Mouse (Mus musculus): ENCODE data around the gene Fndc3b. TPM values are rescaled to one million over a fixed set of nuclear protein-coding genes. Genes with fewer than 3 reads are reported as not detected.

Gene Fndc3b
- 11.8 TPM in 2 replicates for polyA plus RNA-seq (2015; fragmentation: Nextera tagmentation; extraction: Ambion mirVana)

DNA sequence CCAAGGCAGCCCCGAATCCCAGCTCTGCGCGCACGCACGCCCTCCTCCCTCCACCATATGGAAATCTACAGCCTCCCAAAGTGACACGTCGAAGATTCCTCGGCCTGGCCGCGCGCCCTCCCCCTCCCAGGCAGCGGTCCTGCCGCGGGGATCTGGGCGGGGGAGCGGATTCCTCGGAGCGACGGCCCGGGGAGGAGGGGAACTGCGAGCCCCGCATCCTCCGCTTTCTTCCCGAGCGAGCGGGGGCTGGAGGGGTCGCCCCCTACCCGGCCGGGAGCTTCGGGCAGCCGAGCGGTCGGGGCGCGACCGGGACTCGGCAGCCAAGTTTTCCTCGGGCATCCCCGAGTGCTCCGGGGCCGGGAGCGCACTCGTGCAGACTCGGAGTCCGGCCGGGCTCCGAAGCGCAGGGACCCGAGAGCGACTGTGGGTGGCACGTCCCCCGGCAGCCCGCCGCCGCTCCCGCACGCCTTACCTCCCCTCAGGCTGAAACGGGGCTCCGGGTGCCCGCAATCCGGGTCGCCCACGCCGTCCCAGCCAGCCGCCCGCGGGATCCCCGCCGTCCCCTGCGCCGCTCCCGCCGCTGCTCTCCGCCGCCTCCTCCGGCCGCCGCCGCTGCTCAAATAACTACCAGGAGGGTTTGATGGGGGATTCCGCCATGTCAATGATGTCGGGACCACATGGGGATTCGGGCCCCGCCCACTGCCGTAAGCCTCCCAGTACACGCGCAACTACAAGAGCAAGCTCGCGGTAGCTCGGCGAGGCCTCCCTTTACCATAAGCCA lies at the start of gene Fndc3b:
Gene Fndc3b (minus strand): TSS at position 660 of the 781 bp plus-strand sequence.
- Histone ChIP-seq H3K4me2 (replicated peaks; ENCODE audit: low read depth) (peak within 1 kb of the TSS; percentile 74), H3K27me3 (ENCODE audit: control insufficient read depth, insufficient read depth, low read length) (no peaks in the 10 kb centered on the region), H3K4me3 (ENCODE audit: low read depth, low read length) (peak within 1 kb of the TSS; percentile 94), H3K4me1 (replicated peaks; ENCODE audit: control insufficient read depth, insufficient read depth) (0 out of 2 replicates have a peak, but pooled peaks cover 5% of the 10 kb centered on the region), H3K9me3 (ENCODE audit: control insufficient read depth, low read length) (no peaks in the 10 kb centered on the region), H3K27ac (replicated peaks) (peak within 1 kb of the TSS; percentile 99), H3K36me3 (ENCODE audit: control insufficient read depth, insufficient read depth, low read length) (no peaks in the 10 kb centered on the region), H3K9ac (ENCODE audit: low read length) (peak within 1 kb of the TSS; percentile 94)
- ATAC-seq (ENCODE audit: low FRiP score, low TSS enrichment): peak; percentile 88
- peak; percentile 93 for DNase-seq (ENCODE audit: low spot score)
- TF ChIP-seq EP300 (optimal IDR thresholded peaks at IDR 0.05): no peak
- peak; percentile 48 for TF ChIP-seq CTCF (IDR thresholded peaks at IDR 0.05; ENCODE audit: low read depth)
- 0% methylated on average over 63 of the region's 90 CpGs for WGBS

DNA sequence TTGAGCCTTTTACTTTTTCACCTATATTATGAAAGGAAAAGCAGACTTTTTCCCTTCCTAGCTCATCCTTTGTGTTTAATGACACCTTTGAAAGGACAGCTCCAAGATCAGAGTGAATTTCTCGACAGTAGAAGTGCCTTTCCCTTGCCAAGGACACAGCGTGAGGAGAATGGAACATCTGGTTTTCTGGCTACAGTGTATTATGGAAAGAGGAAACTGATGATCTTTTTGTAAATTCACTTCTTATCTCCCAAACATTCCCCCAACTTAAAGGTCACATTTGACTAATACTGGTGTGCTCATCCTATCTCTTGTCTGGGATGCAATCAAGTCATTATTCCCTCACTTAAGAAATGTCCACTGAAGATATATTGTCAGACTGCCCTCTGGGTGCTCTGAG lies 49.2 kb upstream of the Fndc3b start:
- Histone ChIP-seq H3K27me3 (ENCODE audit: control insufficient read depth, insufficient read depth, low read length) (no peaks in the 10 kb centered on the region), H3K9ac (ENCODE audit: low read length) (no peak overlapping the region), H3K4me2 (replicated peaks; ENCODE audit: low read depth) (no peak overlapping the region), H3K4me1 (replicated peaks; ENCODE audit: control insufficient read depth, insufficient read depth) (no peaks in the 10 kb centered on the region), H3K4me3 (ENCODE audit: low read depth, low read length) (no peak overlapping the region), H3K27ac (replicated peaks) (no peak overlapping the region), H3K9me3 (ENCODE audit: control insufficient read depth, low read length) (no peaks in the 10 kb centered on the region), H3K36me3 (ENCODE audit: control insufficient read depth, insufficient read depth, low read length) (no peaks in the 10 kb centered on the region)
- ATAC-seq (ENCODE audit: low FRiP score, low TSS enrichment) (no peak), DNase-seq (ENCODE audit: low spot score) (no peak)
- 45% methylated on average over 2 of the region's 2 CpGs for WGBS
- TF ChIP-seq CTCF (IDR thresholded peaks at IDR 0.05; ENCODE audit: low read depth): no peak
- TF ChIP-seq EP300 (optimal IDR thresholded peaks at IDR 0.05): no peak

DNA sequence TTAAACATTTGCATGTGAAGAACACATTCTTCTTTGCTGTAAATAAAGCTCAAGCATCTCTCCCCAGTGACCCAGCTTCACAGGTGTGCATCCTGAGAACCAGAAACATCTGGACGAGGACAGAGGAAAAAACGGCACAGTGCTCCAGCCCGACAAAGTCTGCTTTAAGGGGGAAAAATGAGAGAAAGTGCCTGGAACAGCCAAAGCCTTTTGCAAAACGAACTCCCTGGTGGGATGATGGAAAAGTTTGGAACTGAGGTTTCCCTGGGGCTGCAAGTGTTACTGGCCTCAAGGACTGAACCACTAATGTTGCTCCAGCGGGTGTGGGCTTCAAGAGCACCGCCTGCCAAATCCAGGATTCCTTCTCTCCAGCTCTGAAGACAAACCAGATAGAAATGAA lies 47.9 kb upstream of the Fndc3b start:
- Histone ChIP-seq H3K36me3 (ENCODE audit: control insufficient read depth, insufficient read depth, low read length) (no peaks in the 10 kb centered on the region), H3K27ac (replicated peaks) (no peak overlapping the region), H3K9me3 (ENCODE audit: control insufficient read depth, low read length) (no peaks in the 10 kb centered on the region), H3K9ac (ENCODE audit: low read length) (no peak overlapping the region), H3K4me1 (replicated peaks; ENCODE audit: control insufficient read depth, insufficient read depth) (no peaks in the 10 kb centered on the region), H3K4me3 (ENCODE audit: low read depth, low read length) (no peak overlapping the region), H3K4me2 (replicated peaks; ENCODE audit: low read depth) (no peak overlapping the region), H3K27me3 (ENCODE audit: control insufficient read depth, insufficient read depth, low read length) (no peaks in the 10 kb centered on the region)
- no peak for DNase-seq (ENCODE audit: low spot score)
- ATAC-seq (ENCODE audit: low FRiP score, low TSS enrichment): no peak
- 36% methylated on average over 6 of the region's 6 CpGs for WGBS
- TF ChIP-seq CTCF (IDR thresholded peaks at IDR 0.05; ENCODE audit: low read depth) (no peak), EP300 (optimal IDR thresholded peaks at IDR 0.05) (no peak)

DNA sequence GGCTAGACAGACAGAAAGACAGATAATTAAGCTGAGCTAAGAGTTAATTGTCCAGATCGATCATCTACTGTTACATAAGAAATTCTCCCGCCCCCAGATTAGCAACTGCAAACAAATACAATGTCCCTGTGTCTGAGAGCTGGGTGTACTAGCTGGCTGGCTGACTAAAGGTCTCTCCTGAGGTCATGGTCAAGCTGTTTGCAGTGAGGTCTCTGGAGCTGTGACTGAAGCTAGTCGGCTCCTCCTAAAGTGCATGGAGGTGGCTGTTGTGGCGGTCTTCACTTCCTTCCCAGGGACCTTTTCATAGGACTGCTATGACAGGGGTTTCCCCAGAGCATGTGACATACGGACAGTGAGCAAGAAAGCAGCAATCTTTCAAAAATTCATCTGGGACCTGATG lies 40.5 kb upstream of the Fndc3b start:
- H3K36me3 ChIP-seq (ENCODE audit: control insufficient read depth, insufficient read depth, low read length): no peaks in the 10 kb centered on the region
- TF ChIP-seq CTCF (IDR thresholded peaks at IDR 0.05; ENCODE audit: low read depth) (no peak), EP300 (optimal IDR thresholded peaks at IDR 0.05) (no peak)
- H3K9me3 ChIP-seq (ENCODE audit: control insufficient read depth, low read length): no peaks in the 10 kb centered on the region
- no peak overlapping the region for H3K4me2 ChIP-seq (replicated peaks; ENCODE audit: low read depth)
- no peak overlapping the region for H3K9ac ChIP-seq (ENCODE audit: low read length)
- WGBS: 52% methylated on average over 5 of the region's 5 CpGs
- DNase-seq (ENCODE audit: low spot score) (no peak), ATAC-seq (ENCODE audit: low FRiP score, low TSS enrichment) (no peak)
- no peak overlapping the region for H3K27ac ChIP-seq (replicated peaks)
- no peaks in the 10 kb centered on the region for H3K27me3 ChIP-seq (ENCODE audit: control insufficient read depth, insufficient read depth, low read length)
- no peaks in the 10 kb centered on the region for H3K4me1 ChIP-seq (replicated peaks; ENCODE audit: control insufficient read depth, insufficient read depth)
- H3K4me3 ChIP-seq (ENCODE audit: low read depth, low read length): no peak overlapping the region

DNA sequence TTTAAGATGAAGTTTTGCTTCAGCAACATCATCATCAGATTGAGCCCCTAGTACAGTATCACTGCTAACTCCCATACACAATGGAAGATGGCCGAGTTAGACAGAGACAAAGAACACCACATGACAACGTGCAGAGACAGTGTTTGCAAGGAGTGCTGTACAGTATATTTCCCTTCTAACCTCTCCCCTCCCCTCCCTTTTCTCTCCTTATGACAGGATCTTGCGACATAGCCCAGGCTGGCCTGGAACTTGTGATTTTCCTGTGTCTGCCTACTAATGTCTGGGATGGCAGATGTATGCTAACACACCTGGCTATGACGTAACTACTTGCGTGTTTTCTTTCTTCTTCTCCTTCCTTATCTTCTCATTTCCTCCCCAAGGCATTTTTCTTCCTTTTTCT lies 40.0 kb upstream of the Fndc3b start:
- no peaks in the 10 kb centered on the region for H3K4me1 ChIP-seq (replicated peaks; ENCODE audit: control insufficient read depth, insufficient read depth)

DNA sequence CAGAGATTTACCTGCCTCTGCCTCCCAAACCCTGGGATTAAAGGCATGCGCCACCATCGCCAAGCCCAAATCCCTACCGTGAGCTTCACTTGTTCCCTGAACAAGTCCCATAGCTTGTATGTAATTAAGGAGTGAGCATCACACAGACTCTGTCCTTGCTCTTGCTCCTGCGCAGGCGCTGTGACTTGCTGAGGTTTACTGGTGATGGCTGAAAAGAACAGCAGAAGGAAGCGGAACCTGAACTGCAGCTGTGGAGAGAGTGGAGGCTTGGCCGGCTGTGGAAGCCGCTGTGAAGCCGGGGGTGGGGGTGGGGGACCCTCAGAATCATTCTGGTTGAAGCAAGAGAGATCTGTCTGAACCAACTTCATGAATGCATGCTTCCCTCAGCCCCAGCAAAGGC lies 34.5 kb upstream of the Fndc3b start:
- 96% methylated on average over 9 of the region's 9 CpGs for whole genome bisulfite sequencing

More for the DNA sequence above, 40.0 kb upstream of the Fndc3b start:
- H3K36me3 ChIP-seq (ENCODE audit: control insufficient read depth, insufficient read depth, low read length): no peaks in the 10 kb centered on the region
- H3K27ac ChIP-seq (replicated peaks): no peak overlapping the region
- H3K4me3 ChIP-seq (ENCODE audit: low read depth, low read length): no peak overlapping the region
- no peaks in the 10 kb centered on the region for H3K9me3 ChIP-seq (ENCODE audit: control insufficient read depth, low read length)
- H3K9ac ChIP-seq (ENCODE audit: low read length): no peak overlapping the region
- no peak overlapping the region for H3K4me2 ChIP-seq (replicated peaks; ENCODE audit: low read depth)
- DNase-seq (ENCODE audit: low spot score): no peak
- H3K27me3 ChIP-seq (ENCODE audit: control insufficient read depth, insufficient read depth, low read length): no peaks in the 10 kb centered on the region
- no peak for ATAC-seq (ENCODE audit: low FRiP score, low TSS enrichment)
- 63% methylated on average over 5 of the region's 5 CpGs for WGBS
- TF ChIP-seq EP300 (optimal IDR thresholded peaks at IDR 0.05) (no peak), CTCF (IDR thresholded peaks at IDR 0.05; ENCODE audit: low read depth) (no peak)

More for the DNA sequence above, 34.5 kb upstream of the Fndc3b start:
- Histone ChIP-seq H3K4me1 (replicated peaks; ENCODE audit: control insufficient read depth, insufficient read depth) (no peaks in the 10 kb centered on the region), H3K9ac (ENCODE audit: low read length) (no peak overlapping the region), H3K27me3 (ENCODE audit: control insufficient read depth, insufficient read depth, low read length) (no peaks in the 10 kb centered on the region), H3K36me3 (ENCODE audit: control insufficient read depth, insufficient read depth, low read length) (no peaks in the 10 kb centered on the region), H3K4me2 (replicated peaks; ENCODE audit: low read depth) (no peak overlapping the region), H3K4me3 (ENCODE audit: low read depth, low read length) (no peak overlapping the region), H3K9me3 (ENCODE audit: control insufficient read depth, low read length) (no peaks in the 10 kb centered on the region), H3K27ac (replicated peaks) (no peak overlapping the region)
- TF ChIP-seq EP300 (optimal IDR thresholded peaks at IDR 0.05) (no peak), CTCF (IDR thresholded peaks at IDR 0.05; ENCODE audit: low read depth) (no peak)
- ATAC-seq (ENCODE audit: low FRiP score, low TSS enrichment) (no peak), DNase-seq (ENCODE audit: low spot score) (no peak)
